Mouse (Mus musculus): ENCODE data around the gene Entr1. TPM values are rescaled to one million over a fixed set of nuclear protein-coding genes. Genes with fewer than 3 reads are reported as not detected.

The Entr1 gene
- polyA plus RNA-seq, 1 experiment: not detected

DNA sequence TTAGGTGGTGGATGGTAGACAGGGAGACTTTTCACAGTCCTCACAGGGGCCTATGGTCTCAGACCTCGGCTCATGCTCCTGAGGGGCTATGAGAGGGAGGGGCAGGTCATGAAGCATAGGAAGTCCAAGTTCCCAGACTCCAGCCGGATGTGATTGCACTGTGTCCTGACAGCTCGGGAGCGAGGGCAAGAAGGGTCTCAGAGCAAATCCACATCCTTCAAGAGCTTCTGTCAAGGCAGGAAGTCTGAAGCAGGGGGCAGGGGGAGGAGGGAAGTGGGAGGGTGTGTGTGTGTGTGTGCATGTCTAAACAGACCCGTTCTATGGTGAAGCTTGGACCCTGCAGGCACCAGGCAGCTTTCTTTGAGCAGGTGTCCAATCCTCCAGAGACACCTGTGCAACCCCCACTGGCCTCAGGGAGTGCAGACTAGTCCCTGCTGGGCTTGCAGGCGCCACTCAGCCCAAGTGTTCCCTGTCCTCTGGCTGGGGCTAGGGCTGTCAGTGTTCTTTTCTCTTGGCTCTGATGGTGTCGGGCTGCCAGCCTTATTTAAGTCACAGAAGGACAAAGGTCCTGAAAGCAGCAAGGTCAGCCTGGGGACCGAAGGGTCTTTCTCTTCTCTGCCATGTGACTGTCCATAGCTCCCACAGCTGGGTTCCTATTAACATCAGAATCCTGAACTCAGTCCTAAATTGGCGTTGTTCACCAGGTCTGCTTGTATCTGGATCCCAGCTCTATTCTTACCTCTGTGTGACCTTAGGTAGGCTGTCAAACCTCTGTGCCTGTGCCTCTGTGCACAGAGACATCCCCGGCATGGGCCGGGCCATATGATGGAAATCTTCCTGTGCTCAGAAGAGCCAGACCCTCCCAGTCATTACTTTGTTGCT lies 46.3 kb downstream of the Entr1 start:
- no peak for TF ChIP-seq POLR2A (IDR thresholded peaks at IDR 0.05; ENCODE audit: insufficient read depth, low read depth, low read length)
- no peak for TF ChIP-seq CTCF (IDR thresholded peaks at IDR 0.05; ENCODE audit: insufficient read depth, low read depth, low read length)
- Histone ChIP-seq H3K4me3 (ENCODE audit: insufficient read depth, low read depth, low read length) (peak overlapping the region; percentile 65), H3K27ac (ENCODE audit: insufficient read depth, low read depth, low read length) (peak overlapping the region; percentile 99), H3K4me1 (ENCODE audit: control insufficient read depth, insufficient read depth, low read length) (peaks cover 75% of the 10 kb centered on the region)
- 30% methylated on average over 11 of the region's 11 CpGs for WGBS

DNA sequence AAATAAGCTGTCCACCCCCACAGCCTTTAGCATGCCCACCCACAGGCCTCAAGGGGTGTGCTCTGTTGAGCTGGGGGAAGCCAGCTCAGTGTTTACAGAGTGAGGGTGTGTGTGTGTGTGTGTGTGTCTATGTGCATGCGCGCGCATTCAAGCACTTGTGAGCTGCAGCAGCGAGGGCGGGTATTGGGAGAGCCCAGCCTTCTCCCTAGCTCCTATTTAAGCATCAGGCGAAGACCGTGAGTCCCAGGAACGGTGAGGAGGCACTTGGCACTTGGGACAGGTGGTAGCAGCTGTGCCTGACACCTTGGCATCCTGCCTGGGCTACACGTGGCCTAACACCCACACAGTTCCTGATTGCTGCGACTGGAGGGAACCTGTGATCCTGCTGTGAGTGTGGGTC lies 47.1 kb downstream of the Entr1 start:
- Histone ChIP-seq H3K4me1 (ENCODE audit: control insufficient read depth, insufficient read depth, low read length) (peaks cover 67% of the 10 kb centered on the region), H3K27ac (ENCODE audit: insufficient read depth, low read depth, low read length) (peak overlapping the region; percentile 99), H3K4me3 (ENCODE audit: insufficient read depth, low read depth, low read length) (peak overlapping the region; percentile 65)
- WGBS: 9% methylated on average over 10 of the region's 10 CpGs
- peak; percentile 89 for TF ChIP-seq POLR2A (IDR thresholded peaks at IDR 0.05; ENCODE audit: insufficient read depth, low read depth, low read length)
- TF ChIP-seq CTCF (IDR thresholded peaks at IDR 0.05; ENCODE audit: insufficient read depth, low read depth, low read length): no peak

DNA sequence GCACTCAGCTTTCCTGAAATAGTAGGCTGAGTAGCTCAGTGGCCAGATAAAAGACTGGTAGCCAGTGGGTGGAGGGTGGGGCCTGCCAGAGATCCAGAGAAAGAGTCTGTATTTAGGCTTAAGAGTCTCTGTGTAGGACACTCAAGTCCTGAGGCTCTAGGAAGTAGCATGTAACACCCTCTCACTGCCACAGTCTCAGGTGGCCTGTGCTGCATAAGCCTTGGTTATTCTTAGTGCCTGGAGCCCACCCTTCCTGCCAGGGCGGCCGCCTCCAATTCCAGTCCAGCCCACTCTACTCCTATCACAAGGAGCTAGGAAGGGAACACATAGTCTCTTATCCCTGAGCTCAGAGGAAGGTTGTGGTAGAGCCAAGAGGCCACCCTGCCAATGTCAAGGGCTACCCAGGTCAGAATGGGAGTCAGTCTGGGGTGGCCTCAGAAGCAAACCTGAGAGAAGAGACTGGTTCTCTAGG lies 47.6 kb downstream of the Entr1 start:
- Histone ChIP-seq H3K27ac (ENCODE audit: insufficient read depth, low read depth, low read length) (peak overlapping the region; percentile 92), H3K4me1 (ENCODE audit: control insufficient read depth, insufficient read depth, low read length) (peaks cover 62% of the 10 kb centered on the region), H3K4me3 (ENCODE audit: insufficient read depth, low read depth, low read length) (peak overlapping the region; percentile 17)
- TF ChIP-seq CTCF (IDR thresholded peaks at IDR 0.05; ENCODE audit: insufficient read depth, low read depth, low read length) (no peak), POLR2A (IDR thresholded peaks at IDR 0.05; ENCODE audit: insufficient read depth, low read depth, low read length) (no peak)
- 27% methylated on average over 2 of the region's 2 CpGs for WGBS

DNA sequence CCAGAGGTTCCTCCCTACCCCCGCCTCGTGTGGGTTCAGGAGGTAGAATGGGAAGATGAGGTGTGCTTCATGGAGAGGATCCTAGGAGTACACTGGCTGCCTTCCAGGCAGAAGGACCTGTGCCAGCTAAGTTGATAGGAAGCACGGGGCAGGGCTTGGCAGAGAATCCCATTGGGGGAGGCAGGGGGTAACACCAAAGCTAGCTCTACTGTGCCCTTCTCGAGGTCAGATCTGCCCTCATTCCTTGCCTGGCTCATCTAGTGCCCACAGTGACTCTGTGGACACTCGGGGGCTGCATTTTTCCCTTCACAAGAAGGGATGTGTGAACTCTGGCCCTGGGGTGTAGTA lies 49.9 kb downstream of the Entr1 start:
- peaks cover 44% of the 10 kb centered on the region for H3K4me1 ChIP-seq (ENCODE audit: control insufficient read depth, insufficient read depth, low read length)
- peak overlapping the region; percentile 92 for H3K27ac ChIP-seq (ENCODE audit: insufficient read depth, low read depth, low read length)
- WGBS: 57% methylated on average over 5 of the region's 5 CpGs
- no peak for TF ChIP-seq CTCF (IDR thresholded peaks at IDR 0.05; ENCODE audit: insufficient read depth, low read depth, low read length)
- no peak for TF ChIP-seq POLR2A (IDR thresholded peaks at IDR 0.05; ENCODE audit: insufficient read depth, low read depth, low read length)
- H3K4me3 ChIP-seq (ENCODE audit: insufficient read depth, low read depth, low read length): no peak overlapping the region

GRCm38 (mm10) chr2:26338302-26339203 lies 50.6 kb downstream of the Entr1 start:
- Histone ChIP-seq H3K27ac (ENCODE audit: insufficient read depth, low read depth, low read length) (peak overlapping the region; percentile 92), H3K4me1 (ENCODE audit: control insufficient read depth, insufficient read depth, low read length) (peaks cover 44% of the 10 kb centered on the region), H3K4me3 (ENCODE audit: insufficient read depth, low read depth, low read length) (peak overlapping the region; percentile 10; the same call in 1 of the 2 replicates)
- TF ChIP-seq CTCF (IDR thresholded peaks at IDR 0.05; ENCODE audit: insufficient read depth, low read depth, low read length): no peak
- no peak for TF ChIP-seq POLR2A (IDR thresholded peaks at IDR 0.05; ENCODE audit: insufficient read depth, low read depth, low read length)
- WGBS: 32% methylated on average over 9 of the region's 13 CpGs

Other genes starting within 250 kb of the Entr1 start
- not detected in 2 replicates for gene Lhx3, start 181.0 kb downstream of the Entr1 start, polyA plus RNA-seq (2012; ENCODE audit: insufficient read depth, insufficient read length, low replicate concordance, missing spikeins)
- not detected in 2 replicates for gene Qsox2, start 151.8 kb downstream of the Entr1 start, polyA plus RNA-seq (2012; ENCODE audit: insufficient read depth, insufficient read length, low replicate concordance, missing spikeins)
- gene Ccdc187, start 94.8 kb downstream of the Entr1 start, polyA plus RNA-seq (2012; ENCODE audit: insufficient read depth, insufficient read length, low replicate concordance, missing spikeins): not detected in 2 replicates
- gene Gpsm1, start 73.8 kb downstream of the Entr1 start, polyA plus RNA-seq (2012; ENCODE audit: insufficient read depth, insufficient read length, low replicate concordance, missing spikeins): 357 TPM in 1 of 2 replicates, not detected in the other
- not detected in 2 replicates for gene Dnlz, start 37.2 kb downstream of the Entr1 start, polyA plus RNA-seq (2012; ENCODE audit: insufficient read depth, insufficient read length, low replicate concordance, missing spikeins)
- gene Card9, start 28.4 kb downstream of the Entr1 start, polyA plus RNA-seq (2012; ENCODE audit: insufficient read depth, insufficient read length, low replicate concordance, missing spikeins): not detected in 2 replicates
- gene Snapc4, start 8.7 kb downstream of the Entr1 start, polyA plus RNA-seq (2012; ENCODE audit: insufficient read depth, insufficient read length, low replicate concordance, missing spikeins): not detected in 2 replicates
- gene Pmpca, start within 50 bp of the Entr1 start, polyA plus RNA-seq (2012; ENCODE audit: insufficient read depth, insufficient read length, low replicate concordance, missing spikeins): 415 TPM in 1 of 2 replicates, not detected in the other
- not detected in 2 replicates for gene Inpp5e, start 19.9 kb upstream of the Entr1 start, polyA plus RNA-seq (2012; ENCODE audit: insufficient read depth, insufficient read length, low replicate concordance, missing spikeins)
- 122 TPM in 1 of 2 replicates, not detected in the other for gene Sec16a, start 55.9 kb upstream of the Entr1 start, polyA plus RNA-seq (2012; ENCODE audit: insufficient read depth, insufficient read length, low replicate concordance, missing spikeins)
- gene Notch1, start 127.3 kb upstream of the Entr1 start, polyA plus RNA-seq (2012; ENCODE audit: insufficient read depth, insufficient read length, low replicate concordance, missing spikeins): 48.1 TPM in 1 of 2 replicates, not detected in the other
- not detected in 2 replicates for gene Egfl7, start 190.7 kb upstream of the Entr1 start, polyA plus RNA-seq (2012; ENCODE audit: insufficient read depth, insufficient read length, low replicate concordance, missing spikeins)
- not detected in 2 replicates for gene Gm20532, start 197.3 kb upstream of the Entr1 start, polyA plus RNA-seq (2012; ENCODE audit: insufficient read depth, insufficient read length, low replicate concordance, missing spikeins)
- not detected in 2 replicates for gene Agpat2, start 215.1 kb upstream of the Entr1 start, polyA plus RNA-seq (2012; ENCODE audit: insufficient read depth, insufficient read length, low replicate concordance, missing spikeins)
- gene Fam69b, start 239.1 kb upstream of the Entr1 start, polyA plus RNA-seq (2012; ENCODE audit: insufficient read depth, insufficient read length, low replicate concordance, missing spikeins): not detected in 2 replicates

Measured in olfactory bulb, adult 2 months (tissue).